Mouse (Mus musculus): ENCODE results near the gene Eaf2. TPM values are rescaled to one million over a fixed set of nuclear protein-coding genes. Genes with fewer than 3 reads are reported as not detected.

Gene Eaf2
- polyA plus RNA-seq (2017; shearing (Covaris generic)), result 0.56 TPM

GRCm38 (mm10) chr16:36874583-36875275 is at the start of gene Eaf2, which contains the start of gene Golgb1:
Gene Eaf2 (minus strand): TSS chr16:36875003.
Gene Golgb1 (plus strand): TSS chr16:36875140.

GRCm38 (mm10) chr16:36828054-36828786 is 46.6 kb downstream of the Eaf2 start, which contains the start of gene Iqcb1:
Gene Iqcb1 (plus strand): TSS chr16:36828385.

GRCm38 (mm10) chr16:36784594-36785313 is 90.0 kb downstream of the Eaf2 start, which contains the start of gene Slc15a2:
Gene Slc15a2 (minus strand): TSS chr16:36784962.

Other genes starting within 250 kb of the Eaf2 start
- gene Cd86, start 208.9 kb downstream of the Eaf2 start, polyA plus RNA-seq (2017; shearing (Covaris generic)), result 45.0 TPM
- gene Ildr1, start 181.0 kb downstream of the Eaf2 start, polyA plus RNA-seq (2017; shearing (Covaris generic)), result 10.5 TPM
- 21.2 TPM for gene Slc15a2, start 90.0 kb downstream of the Eaf2 start, polyA plus RNA-seq (2017; shearing (Covaris generic))
- gene Iqcb1, start 46.6 kb downstream of the Eaf2 start, polyA plus RNA-seq (2017; shearing (Covaris generic)), result 20.9 TPM
- gene Golgb1, start 137 bp upstream of the Eaf2 start, polyA plus RNA-seq (2017; shearing (Covaris generic)), result 54.5 TPM
- 211 TPM for gene Hcls1, start 60.0 kb upstream of the Eaf2 start, polyA plus RNA-seq (2017; shearing (Covaris generic))
- gene Fbxo40, start 115.5 kb upstream of the Eaf2 start, polyA plus RNA-seq (2017; shearing (Covaris generic)), result 0.14 TPM
- gene Polq, start 136.8 kb upstream of the Eaf2 start, polyA plus RNA-seq (2017; shearing (Covaris generic)), result 2.5 TPM